Mouse (Mus musculus) cerebellum, adult 11-12 months (tissue): ENCODE measurements around the gene Musk.
A peak's percentile ranks its signal among the peaks of the same experiment; 100 is the strongest.
"Not testable (repeated sequence)": the region's sequence is repeated elsewhere in the genome, so short reads cannot be mapped to it uniquely, and the experiment has no call there.

Source experiments
- DNase-seq: peaks from one replicate; pipeline ENCODE4 v3.0.0; 2022

Gene Musk

GRCm38 (mm10) chr4:58285687-58286086 lies at the start of gene Musk:
Gene Musk, plus strand, starts transcription at chr4:58285960.
- no peak for DNase-seq

GRCm38 (mm10) chr4:58240416-58240815 lies 45.3 kb upstream of the Musk start:
- no peak for DNase-seq

- no peak for DNase-seq
Observed at GRCm38 (mm10) chr4:58245544-58245943, 40.2 kb upstream of the Musk start.

- no peak for DNase-seq
Observed at GRCm38 (mm10) chr4:58252381-58252780, 33.4 kb upstream of the Musk start.

- DNase-seq = peak; percentile 9
Observed at GRCm38 (mm10) chr4:58253410-58253809, 32.4 kb upstream of the Musk start.

- not testable (repeated sequence) for DNase-seq
Observed at GRCm38 (mm10) chr4:58260767-58261166, 25.0 kb upstream of the Musk start.

- no peak for DNase-seq
Observed at GRCm38 (mm10) chr4:58266294-58266693, 19.5 kb upstream of the Musk start.

GRCm38 (mm10) chr4:58268897-58269542 lies 16.7 kb upstream of the Musk start:
- no peak for DNase-seq

GRCm38 (mm10) chr4:58269961-58270360 lies 15.8 kb upstream of the Musk start:
- no peak for DNase-seq

GRCm38 (mm10) chr4:58270956-58271355 lies 14.8 kb upstream of the Musk start:
- DNase-seq = no peak

GRCm38 (mm10) chr4:58271504-58272162 lies 14.1 kb upstream of the Musk start:
- DNase-seq = no peak

- DNase-seq = no peak
Observed at GRCm38 (mm10) chr4:58275261-58275895, 10.4 kb upstream of the Musk start.

- DNase-seq = no peak
Observed at GRCm38 (mm10) chr4:58278368-58278767, 7.4 kb upstream of the Musk start.

- no peak for DNase-seq
Observed at GRCm38 (mm10) chr4:58280121-58280520, 5.6 kb upstream of the Musk start.

GRCm38 (mm10) chr4:58286368-58287090 lies 769 bp downstream of the Musk start:
- no peak for DNase-seq

- no peak for DNase-seq
Observed at GRCm38 (mm10) chr4:58288753-58289152, 3.0 kb downstream of the Musk start.

GRCm38 (mm10) chr4:58291828-58292227 lies 6.1 kb downstream of the Musk start:
- no peak for DNase-seq

GRCm38 (mm10) chr4:58293099-58293498 lies 7.3 kb downstream of the Musk start:
- no peak for DNase-seq

- no peak for DNase-seq
Observed at GRCm38 (mm10) chr4:58303862-58304261, 18.1 kb downstream of the Musk start.

GRCm38 (mm10) chr4:58304564-58304963 lies 18.8 kb downstream of the Musk start:
- DNase-seq = no peak

- no peak for DNase-seq
Observed at GRCm38 (mm10) chr4:58307421-58307820, 21.7 kb downstream of the Musk start.

GRCm38 (mm10) chr4:58313344-58313743 lies 27.6 kb downstream of the Musk start:
- no peak for DNase-seq

GRCm38 (mm10) chr4:58314942-58315508 lies 29.3 kb downstream of the Musk start:
- no peak for DNase-seq
